Mouse (Mus musculus) layer of hippocampus, postnatal 25 days (tissue): ENCODE measurements around the gene Izumo1r. TPM values are rescaled to one million over a fixed set of nuclear protein-coding genes. Genes with fewer than 3 reads are reported as not detected.
"Not testable (repeated sequence)": the region's sequence is repeated elsewhere in the genome, so short reads cannot be mapped to it uniquely, and the experiment has no call there.

Experiments
- DNase-seq, 2 experiments: peaks; one replicate each; pipeline ENCODE4 v3.0.0; 2022; ENCODE audit warnings: mixed read lengths in 2 of 2, low spot score in 1 of 2; ENCODE audit errors: extremely low spot score in 1 of 2
- total RNA-seq, 2 experiments: library from RNA; stranded (reverse); gene quantifications; 2 replicates each; pipeline ENCODE4 v1.2.3; 2021

The Izumo1r gene
- total RNA-seq, 2 experiments from 2014 or later = not detected

DNA sequence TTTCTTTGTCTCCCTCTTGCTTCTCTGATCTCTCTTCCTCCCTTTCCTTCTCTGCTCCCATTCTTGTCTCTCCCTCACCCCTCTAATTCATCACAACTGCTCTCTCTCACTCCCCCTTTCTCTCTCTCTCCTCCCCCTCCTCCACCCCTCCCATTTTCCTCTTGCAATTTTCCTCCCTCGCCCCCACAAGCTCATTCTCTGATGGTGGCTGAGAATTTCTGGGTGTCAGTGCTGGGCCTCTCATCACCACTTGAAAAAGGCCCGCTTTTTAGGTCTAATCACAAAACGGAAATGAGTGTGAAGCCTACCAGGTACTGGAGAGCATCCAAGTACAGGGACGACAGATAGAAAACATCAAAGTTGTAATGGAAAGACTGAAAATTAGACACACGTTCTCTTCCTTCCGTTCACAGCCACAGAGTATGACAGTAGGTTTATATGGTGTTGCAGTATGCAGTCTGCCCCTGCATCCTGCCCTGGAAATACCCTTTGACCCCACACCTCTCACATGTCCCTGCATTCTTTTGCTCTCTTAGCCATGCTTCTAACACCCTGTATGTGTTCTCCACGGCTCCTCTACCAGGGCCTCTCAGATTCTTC lies 4.2 kb upstream of the Izumo1r start:
- no peak for DNase-seq

- DNase-seq = no peak
Observed at GRCm38 (mm10) chr9:14905956-14906355, 2.2 kb upstream of the Izumo1r start.

DNA sequence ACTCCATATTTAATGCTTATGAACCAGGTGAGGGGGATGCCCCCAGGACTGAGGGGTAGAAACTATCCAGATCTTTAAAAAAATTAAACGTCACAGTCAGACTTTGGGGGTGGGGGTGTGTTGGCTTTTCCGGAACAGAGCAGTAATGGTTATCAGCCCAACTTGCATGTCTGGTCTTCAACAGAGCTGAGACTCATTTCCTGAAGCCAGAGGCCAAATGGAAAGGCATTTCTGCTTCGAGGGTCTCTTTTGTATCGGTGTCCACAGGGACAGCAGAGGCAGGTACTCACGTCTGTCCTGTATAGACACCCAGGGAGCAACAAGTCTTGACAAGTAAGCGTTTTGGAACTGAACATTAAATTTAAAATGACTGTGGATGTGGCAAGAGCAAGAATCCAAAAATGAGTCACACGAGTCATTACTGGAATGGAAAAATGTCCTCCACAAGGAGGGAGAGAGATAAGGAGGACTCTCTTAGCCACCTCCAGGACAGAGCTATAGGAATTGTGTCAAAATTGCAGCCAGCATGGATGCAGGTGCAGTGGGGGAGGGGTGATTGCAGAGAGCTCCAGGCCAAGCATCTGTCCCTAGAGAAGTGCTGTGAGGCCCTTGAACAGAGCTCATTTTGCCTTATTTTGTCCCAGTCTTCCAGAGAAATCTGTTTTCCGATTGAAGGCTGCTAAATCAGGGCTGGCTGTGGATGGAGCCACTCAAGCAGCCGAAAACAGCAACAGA lies 1.2 kb upstream of the Izumo1r start:
- DNase-seq = no peak

- no peak for DNase-seq
Observed at GRCm38 (mm10) chr9:14903006-14903405, 743 bp downstream of the Izumo1r start.

GRCm38 (mm10) chr9:14902416-14902815 lies 1.3 kb downstream of the Izumo1r start:
- no peak for DNase-seq

DNA sequence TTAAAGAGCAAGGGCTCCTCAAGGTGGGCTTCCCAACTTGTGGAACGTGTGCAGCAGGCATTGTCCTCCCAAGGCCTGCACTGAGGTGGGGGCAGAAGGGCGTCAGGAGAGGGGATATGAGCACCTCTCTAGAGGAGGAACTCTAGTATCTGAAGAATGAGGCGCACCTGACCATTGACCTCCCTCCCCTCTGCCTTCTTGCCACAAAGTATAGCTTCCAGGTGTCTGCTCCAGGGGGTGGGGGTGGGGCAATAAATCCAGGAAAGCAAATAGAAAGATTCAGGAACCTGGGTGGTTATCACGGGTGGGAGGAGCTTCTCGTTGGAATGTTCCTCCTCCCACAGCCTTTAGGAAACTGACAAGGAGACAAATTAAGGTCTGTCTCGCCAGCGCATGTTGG lies 2.0 kb downstream of the Izumo1r start:
- no peak for DNase-seq

- DNase-seq = no peak
Observed at GRCm38 (mm10) chr9:14897102-14897501, 6.6 kb downstream of the Izumo1r start.

GRCm38 (mm10) chr9:14895237-14895835 lies 8.4 kb downstream of the Izumo1r start:
- no peak for DNase-seq

- no peak for DNase-seq
Observed at GRCm38 (mm10) chr9:14894628-14895027, 9.1 kb downstream of the Izumo1r start.

- DNase-seq = no peak
Observed at GRCm38 (mm10) chr9:14893388-14893787, 10.4 kb downstream of the Izumo1r start.

GRCm38 (mm10) chr9:14891891-14892290 lies 11.9 kb downstream of the Izumo1r start:
- no peak for DNase-seq

- DNase-seq = no peak
Observed at GRCm38 (mm10) chr9:14890699-14891098, 13.1 kb downstream of the Izumo1r start.

- DNase-seq = no peak
Observed at GRCm38 (mm10) chr9:14888671-14889070, 15.1 kb downstream of the Izumo1r start.

- no peak for DNase-seq
Observed at GRCm38 (mm10) chr9:14887787-14888382, 15.9 kb downstream of the Izumo1r start.

GRCm38 (mm10) chr9:14885954-14886353 lies 17.8 kb downstream of the Izumo1r start:
- no peak for DNase-seq

DNA sequence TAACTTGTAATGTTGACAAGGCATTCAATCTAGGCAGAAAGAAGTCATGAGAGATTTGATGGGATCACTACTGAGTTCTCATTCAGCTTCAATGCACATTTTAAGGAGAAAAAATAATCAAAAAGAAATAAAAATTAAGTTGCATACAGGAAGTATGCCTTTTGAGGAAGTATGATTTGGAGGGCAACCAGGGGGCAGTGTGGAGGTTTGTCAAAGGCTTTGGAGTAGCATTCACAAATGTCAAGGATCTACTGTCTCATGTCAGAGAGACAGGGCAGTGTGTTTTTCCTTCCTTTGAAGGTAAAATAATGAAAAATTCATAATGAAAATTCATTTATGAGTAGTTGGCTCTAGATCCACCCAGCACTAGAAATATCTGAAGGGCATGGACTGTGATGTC lies 18.6 kb downstream of the Izumo1r start:
- no peak for DNase-seq

DNA sequence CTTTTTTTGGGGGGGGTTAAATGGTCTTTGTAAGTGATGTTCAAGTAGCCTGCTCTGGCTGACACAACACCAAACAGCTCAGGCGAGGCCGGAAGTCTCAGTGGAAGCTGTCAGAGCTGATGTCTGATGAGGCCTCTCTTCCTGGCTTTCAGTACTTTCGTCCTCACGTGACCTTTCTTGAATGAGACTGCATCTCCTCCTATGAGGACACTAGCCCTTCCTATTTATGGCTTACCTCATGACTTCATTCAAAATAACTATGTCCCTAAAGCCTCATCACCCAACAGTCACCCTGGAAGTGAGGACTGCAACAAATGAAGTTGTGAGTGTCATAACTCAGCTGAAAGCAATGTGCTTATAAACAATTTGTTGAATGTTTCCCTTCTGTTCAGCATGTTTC lies 19.1 kb downstream of the Izumo1r start:
- no peak for DNase-seq

- not testable (repeated sequence) for DNase-seq
Observed at GRCm38 (mm10) chr9:14876566-14876965, 27.2 kb downstream of the Izumo1r start.

DNA sequence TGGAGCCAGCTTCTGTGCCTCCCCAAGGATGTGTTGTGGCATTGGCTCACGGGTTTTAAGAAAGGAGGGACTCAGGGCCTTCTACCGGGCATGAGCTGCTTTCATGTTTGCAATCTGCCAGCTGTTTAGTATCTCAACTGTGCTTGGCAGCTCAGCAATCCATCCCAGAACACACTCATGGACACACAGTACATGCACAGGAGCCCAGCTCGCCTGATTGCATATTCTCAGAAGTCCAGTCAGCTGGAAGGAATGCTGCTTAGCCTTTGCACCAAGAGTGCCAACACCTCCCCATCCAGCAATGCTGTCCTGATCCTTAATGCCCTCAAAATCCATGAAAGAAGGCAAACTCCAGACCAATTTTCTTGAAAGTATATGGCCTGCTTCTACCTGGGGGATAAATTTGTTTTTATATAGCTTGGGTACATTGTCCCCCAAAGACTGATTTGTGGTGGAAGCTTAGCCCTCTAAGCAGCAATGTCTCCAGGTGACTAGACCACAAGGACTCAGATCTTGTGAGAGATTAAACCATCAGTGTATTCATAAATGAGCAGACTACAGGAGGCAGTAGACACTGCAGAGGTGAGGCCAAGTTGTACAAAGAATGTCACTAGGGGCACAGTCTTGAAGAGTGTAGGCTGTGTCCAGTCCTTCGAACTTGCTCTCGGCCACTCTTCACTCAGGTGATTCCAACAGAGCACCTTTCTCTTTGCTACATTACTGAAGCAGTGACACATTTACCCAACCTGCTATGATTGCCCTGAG lies 27.8 kb downstream of the Izumo1r start:
- DNase-seq = no peak

DNA sequence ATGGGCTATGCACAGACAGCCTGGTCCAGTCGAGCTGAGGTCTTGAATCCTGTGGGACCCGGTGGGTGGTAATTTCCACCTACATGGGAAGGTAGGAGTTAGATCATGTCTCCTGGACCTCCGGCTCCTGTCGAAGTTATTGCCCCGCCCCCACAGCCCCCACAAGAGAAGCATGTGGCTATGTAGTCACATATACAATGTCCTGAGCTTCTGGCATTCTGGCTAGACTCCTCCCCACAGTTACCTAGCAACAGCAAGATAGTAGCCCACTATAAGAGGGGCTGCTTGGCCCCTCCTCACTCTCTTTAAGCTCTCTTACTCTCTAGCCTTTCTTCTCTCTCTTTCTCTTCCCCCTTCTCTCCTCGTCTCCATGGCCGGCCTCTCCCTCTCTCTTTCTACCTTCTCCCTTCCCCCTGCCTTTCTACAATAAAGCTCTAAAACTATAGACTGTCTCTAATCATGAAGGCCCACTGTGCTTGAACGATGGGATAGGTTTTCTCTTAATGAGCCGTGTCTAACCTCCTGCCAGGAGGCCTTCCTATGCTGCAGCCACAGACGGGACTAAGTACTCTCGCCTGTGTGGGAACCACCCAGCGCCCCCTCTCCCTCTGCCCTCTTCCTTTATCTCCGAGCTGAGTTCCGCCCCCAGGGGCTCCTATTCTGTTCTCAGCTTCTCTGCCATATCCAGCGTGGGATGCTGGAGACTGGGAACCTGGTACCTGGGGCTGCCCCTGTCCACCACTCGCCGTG lies 31.4 kb downstream of the Izumo1r start:
- DNase-seq = no peak
